Mouse (Mus musculus) olfactory bulb, adult 2 months (tissue): ENCODE data around the gene Ifitm2.

Source experiments
- CTCF ChIP-seq: fragments of 200-500 bp; IDR thresholded peaks from 2 replicates; pipeline ENCODE4 v1.5.1; 2012; ENCODE audit warnings: low read depth, mild to moderate bottlenecking, low read length, moderate library complexity; ENCODE audit not compliant: insufficient read depth
- POLR2A ChIP-seq: fragments of 200-500 bp; IDR thresholded peaks from 2 replicates; pipeline ENCODE4 v1.6.1; 2012; ENCODE audit warnings: mild to moderate bottlenecking, low read depth, low read length, moderate library complexity; ENCODE audit not compliant: insufficient read depth

DNA sequence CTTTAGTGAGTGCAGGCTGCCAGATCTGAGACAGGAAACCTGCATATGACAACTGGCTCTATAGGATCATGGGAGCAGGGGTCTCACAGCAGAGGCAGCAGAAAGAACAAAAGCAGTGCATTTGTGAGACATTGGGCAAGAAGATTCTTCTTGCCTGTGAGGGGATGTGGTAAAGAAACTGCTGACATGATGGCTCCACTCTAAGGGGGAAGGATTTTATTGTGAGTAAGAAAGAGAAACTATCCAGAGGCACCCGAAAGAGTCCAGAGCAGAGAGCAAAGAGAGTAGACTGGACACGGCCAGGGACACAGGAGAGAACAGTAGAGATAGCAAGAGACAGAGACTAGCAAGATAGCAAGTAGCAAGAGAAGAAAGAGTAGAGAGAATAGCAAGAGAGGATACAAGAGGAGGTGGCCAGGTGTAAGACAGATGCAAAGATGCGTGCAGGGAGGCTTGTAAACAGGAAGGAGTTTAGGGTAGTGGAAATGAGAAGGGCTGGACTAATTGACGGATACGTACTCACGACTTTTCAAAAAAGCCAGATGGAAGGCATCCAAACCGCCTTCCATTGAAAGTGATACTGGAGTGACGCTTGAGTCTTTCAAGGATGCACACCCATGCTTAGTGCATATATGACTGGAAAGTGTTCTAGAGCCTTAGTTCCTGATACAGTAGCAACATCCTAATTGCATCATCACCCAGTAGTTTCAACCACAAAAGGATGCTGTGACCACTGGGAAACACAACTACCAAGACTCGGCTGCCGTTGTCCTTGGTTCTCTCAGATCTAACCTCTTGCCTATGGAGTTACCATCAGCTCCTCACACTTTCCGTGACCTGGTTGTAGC is 43.3 kb upstream of the Ifitm2 start:
- TF ChIP-seq CTCF: no peak
- TF ChIP-seq POLR2A: no peak
